Mouse (Mus musculus): ENCODE measurements around the gene Dclk1. TPM values are rescaled to one million over a fixed set of nuclear protein-coding genes. Genes with fewer than 3 reads are reported as not detected.

Dclk1 gene
- polyA plus RNA-seq, 1 experiment from 2014 or later, result 9.5 TPM

GRCm38 (mm10) chr3:55571552-55572296 is 329.6 kb downstream of the Dclk1 start:
- H3K4me3 ChIP-seq (ENCODE audit: control insufficient read depth in 1 of 2, insufficient read depth in 1 of 2, low read depth in 1 of 2, low read length in 2 of 2), result no peak overlapping the region
- no peaks in the 10 kb centered on the region for H3K36me3 ChIP-seq (ENCODE audit: control insufficient read depth, insufficient read depth, low read length)
- H3K4me1 ChIP-seq (ENCODE audit: control insufficient read depth in 2 of 2, insufficient read depth in 2 of 2, low read length in 2 of 2), result no peaks in the 10 kb centered on the region
- no peaks in the 10 kb centered on the region for H3K9me3 ChIP-seq (ENCODE audit: control insufficient read depth, low read length)
- no peak overlapping the region for H3K27ac ChIP-seq (replicated peaks in 1 of 2; ENCODE audit: control insufficient read depth in 1 of 2, insufficient read depth in 1 of 2, low read depth in 2 of 2, low read length in 2 of 2)
- no peak overlapping the region for H3K4me2 ChIP-seq (ENCODE audit: low read length)
- no peak for ATAC-seq (ENCODE audit: insufficient number of reproducible peaks, insufficient read depth, low FRiP score, low read depth)
- no peak overlapping the region for H3K9ac ChIP-seq (ENCODE audit: low read length)
- no peaks in the 10 kb centered on the region for H3K27me3 ChIP-seq (ENCODE audit: control insufficient read depth, insufficient read depth, low read length)
- WGBS, result 76% methylated on average over 11 of the region's 11 CpGs

GRCm38 (mm10) chr3:55572297-55572681 is 330.1 kb downstream of the Dclk1 start:
- ATAC-seq (ENCODE audit: insufficient number of reproducible peaks, insufficient read depth, low FRiP score, low read depth), result no peak
- Histone ChIP-seq H3K4me3 (ENCODE audit: control insufficient read depth in 1 of 2, insufficient read depth in 1 of 2, low read depth in 1 of 2, low read length in 2 of 2) (no peak overlapping the region), H3K36me3 (ENCODE audit: control insufficient read depth, insufficient read depth, low read length) (no peaks in the 10 kb centered on the region), H3K4me1 (ENCODE audit: control insufficient read depth in 2 of 2, insufficient read depth in 2 of 2, low read length in 2 of 2) (no peaks in the 10 kb centered on the region), H3K4me2 (ENCODE audit: low read length) (no peak overlapping the region), H3K9ac (ENCODE audit: low read length) (no peak overlapping the region), H3K9me3 (ENCODE audit: control insufficient read depth, low read length) (no peaks in the 10 kb centered on the region), H3K27ac (replicated peaks in 1 of 2; ENCODE audit: control insufficient read depth in 1 of 2, insufficient read depth in 1 of 2, low read depth in 2 of 2, low read length in 2 of 2) (no peak overlapping the region), H3K27me3 (ENCODE audit: control insufficient read depth, insufficient read depth, low read length) (no peaks in the 10 kb centered on the region)
- 85% methylated on average over 4 of the region's 4 CpGs for WGBS

DNA sequence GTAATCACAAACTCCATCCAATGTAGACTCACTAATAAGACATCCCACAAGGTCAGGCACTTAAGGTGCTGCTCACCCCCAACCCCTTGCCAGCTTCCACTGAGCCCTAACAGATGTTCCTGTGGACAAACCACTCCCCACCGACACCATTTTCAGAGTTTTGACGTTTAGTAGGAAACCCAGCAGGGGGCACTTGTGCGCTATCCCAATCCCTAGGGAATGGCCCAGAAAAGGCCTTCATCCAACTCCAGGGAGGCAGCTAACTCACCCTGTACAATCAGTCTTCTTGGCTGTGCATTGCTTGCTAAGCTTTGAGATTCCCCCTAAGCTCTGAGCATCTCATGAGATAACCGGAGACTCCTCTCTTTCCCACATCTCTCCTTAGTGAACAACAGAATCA is 331.8 kb downstream of the Dclk1 start:
- no peak overlapping the region for H3K9ac ChIP-seq (ENCODE audit: low read length)
- no peaks in the 10 kb centered on the region for H3K27me3 ChIP-seq (ENCODE audit: control insufficient read depth, insufficient read depth, low read length)
- H3K4me3 ChIP-seq (ENCODE audit: control insufficient read depth in 1 of 2, insufficient read depth in 1 of 2, low read depth in 1 of 2, low read length in 2 of 2), result no peak overlapping the region
- WGBS, result 45% methylated on average over 4 of the region's 4 CpGs
- H3K9me3 ChIP-seq (ENCODE audit: control insufficient read depth, low read length), result no peaks in the 10 kb centered on the region
- no peak for ATAC-seq (ENCODE audit: insufficient number of reproducible peaks, insufficient read depth, low FRiP score, low read depth)
- H3K36me3 ChIP-seq (ENCODE audit: control insufficient read depth, insufficient read depth, low read length), result no peaks in the 10 kb centered on the region
- no peak overlapping the region for H3K27ac ChIP-seq (replicated peaks in 1 of 2; ENCODE audit: control insufficient read depth in 1 of 2, insufficient read depth in 1 of 2, low read depth in 2 of 2, low read length in 2 of 2)
- no peak overlapping the region for H3K4me2 ChIP-seq (ENCODE audit: low read length)
- H3K4me1 ChIP-seq (ENCODE audit: control insufficient read depth in 2 of 2, insufficient read depth in 2 of 2, low read length in 2 of 2), result no peaks in the 10 kb centered on the region

DNA sequence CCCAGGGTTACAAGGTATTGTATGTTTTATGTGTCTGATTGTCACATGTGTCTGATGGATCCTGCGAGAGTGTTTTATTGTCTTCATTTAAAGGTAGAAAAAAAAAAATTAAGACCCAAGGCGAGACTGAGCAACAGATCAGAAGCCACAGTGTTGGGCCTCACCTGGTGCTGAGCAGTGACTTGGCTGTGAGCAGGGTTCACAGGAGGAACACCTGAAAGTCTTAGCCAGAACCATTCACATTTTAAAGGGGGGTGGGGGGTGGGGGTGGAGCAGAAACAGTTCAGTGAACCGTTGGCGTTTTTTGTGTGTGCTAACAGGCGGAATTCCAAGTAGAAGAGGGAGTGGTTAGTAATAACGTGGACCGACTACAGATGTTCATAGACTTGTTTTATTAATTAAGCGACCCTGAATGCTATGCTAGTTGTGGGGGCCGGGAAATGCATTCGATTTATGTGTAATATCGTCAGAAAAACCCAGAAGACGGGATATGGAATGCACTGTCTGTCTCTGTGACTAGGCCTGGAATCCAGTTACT is 345.3 kb downstream of the Dclk1 start:
- H3K4me2 ChIP-seq (ENCODE audit: low read length), result no peak overlapping the region
- H3K36me3 ChIP-seq (ENCODE audit: control insufficient read depth, insufficient read depth, low read length), result no peaks in the 10 kb centered on the region
- H3K4me3 ChIP-seq (ENCODE audit: control insufficient read depth in 1 of 2, insufficient read depth in 1 of 2, low read depth in 1 of 2, low read length in 2 of 2), result no peak overlapping the region
- 65% methylated on average over 12 of the region's 12 CpGs for WGBS
- H3K9me3 ChIP-seq (ENCODE audit: control insufficient read depth, low read length), result no peaks in the 10 kb centered on the region
- H3K9ac ChIP-seq (ENCODE audit: low read length), result no peak overlapping the region
- no peaks in the 10 kb centered on the region for H3K27me3 ChIP-seq (ENCODE audit: control insufficient read depth, insufficient read depth, low read length)
- peaks cover 0 to 4% of the 10 kb centered on the region in 2 experiments; a peak in 1 of 4 replicates for H3K4me1 ChIP-seq (ENCODE audit: control insufficient read depth in 2 of 2, insufficient read depth in 2 of 2, low read length in 2 of 2)
- no peak for ATAC-seq (ENCODE audit: insufficient number of reproducible peaks, insufficient read depth, low FRiP score, low read depth)
- H3K27ac ChIP-seq (replicated peaks in 1 of 2; ENCODE audit: control insufficient read depth in 1 of 2, insufficient read depth in 1 of 2, low read depth in 2 of 2, low read length in 2 of 2), result no peak overlapping the region

DNA sequence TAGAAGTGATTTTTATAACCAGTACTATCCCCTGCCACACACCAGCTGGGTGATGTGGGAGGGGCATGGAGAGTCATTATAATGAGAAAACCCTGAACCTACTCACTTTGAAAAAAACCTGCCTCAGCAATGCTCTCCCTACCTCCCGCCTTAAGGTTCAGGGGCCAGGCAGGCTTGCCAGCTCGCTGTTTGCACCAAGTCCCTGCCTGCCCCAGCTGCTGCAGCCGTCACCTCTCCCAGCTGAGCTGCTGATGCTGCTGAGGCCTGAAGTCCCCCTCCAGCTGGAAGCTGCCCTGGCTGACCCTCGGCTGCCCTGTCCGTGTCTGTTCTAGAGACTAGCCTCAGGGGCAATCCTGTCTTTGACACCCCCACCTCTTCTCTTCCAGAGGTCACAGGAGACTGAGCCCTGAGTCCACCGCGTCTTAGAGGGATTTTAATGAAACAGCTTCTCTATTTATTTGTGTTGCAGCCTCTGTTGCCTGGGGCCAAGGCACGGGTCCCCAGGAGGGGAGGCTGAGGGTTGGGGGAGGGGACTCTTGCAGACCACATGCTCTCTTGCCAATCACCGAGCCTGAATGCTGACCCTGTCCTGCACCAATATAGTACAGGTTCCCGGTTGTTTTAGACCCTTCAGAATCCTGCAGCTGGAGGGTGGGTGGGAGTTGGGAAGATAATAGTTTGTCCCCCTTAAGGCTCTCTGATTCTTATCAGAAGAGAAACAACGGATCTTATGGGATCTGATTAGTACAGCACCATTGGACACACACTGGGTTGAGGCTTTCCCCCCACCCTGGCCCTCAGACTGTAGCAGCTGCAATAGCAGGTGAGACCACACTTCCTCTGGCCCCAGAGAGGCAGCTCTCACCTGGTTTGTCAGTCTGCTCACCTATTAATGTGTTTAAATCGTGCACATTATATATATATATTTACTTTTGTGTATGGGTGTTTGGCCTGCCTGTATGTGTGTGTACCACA is 346.1 kb downstream of the Dclk1 start:
- no peak for ATAC-seq (ENCODE audit: insufficient number of reproducible peaks, insufficient read depth, low FRiP score, low read depth)
- H3K27ac ChIP-seq (replicated peaks in 1 of 2; ENCODE audit: control insufficient read depth in 1 of 2, insufficient read depth in 1 of 2, low read depth in 2 of 2, low read length in 2 of 2), result no peak overlapping the region
- no peak overlapping the region for H3K9ac ChIP-seq (ENCODE audit: low read length)
- no peaks in the 10 kb centered on the region for H3K27me3 ChIP-seq (ENCODE audit: control insufficient read depth, insufficient read depth, low read length)
- no peaks in the 10 kb centered on the region for H3K9me3 ChIP-seq (ENCODE audit: control insufficient read depth, low read length)
- H3K4me1 ChIP-seq (ENCODE audit: control insufficient read depth in 2 of 2, insufficient read depth in 2 of 2, low read length in 2 of 2), result peaks cover 0 to 4% of the 10 kb centered on the region in 2 experiments; a peak in 1 of 4 replicates
- H3K36me3 ChIP-seq (ENCODE audit: control insufficient read depth, insufficient read depth, low read length), result no peaks in the 10 kb centered on the region
- no peak overlapping the region for H3K4me3 ChIP-seq (ENCODE audit: control insufficient read depth in 1 of 2, insufficient read depth in 1 of 2, low read depth in 1 of 2, low read length in 2 of 2)
- H3K4me2 ChIP-seq (ENCODE audit: low read length), result no peak overlapping the region
- WGBS, result 23% methylated on average over 12 of the region's 12 CpGs

Other genes starting within 250 kb of the Dclk1 start
- 1.5 and 2.4 TPM in 2 replicates for gene Ccna1, start 186.9 kb upstream of the Dclk1 start, polyA plus RNA-seq (2014; fragmentation: Nextera tagmentation; extraction: Ambion mirVana)
- gene Spg20, start 130.3 kb upstream of the Dclk1 start, polyA plus RNA-seq (2014; fragmentation: Nextera tagmentation; extraction: Ambion mirVana), result 35.1 and 35.8 TPM in 2 replicates
- 0.07 TPM in 1 of 2 replicates, not detected in the other for gene Ccdc169, start 105.0 kb upstream of the Dclk1 start, polyA plus RNA-seq (2014; fragmentation: Nextera tagmentation; extraction: Ambion mirVana)
- not detected in 2 replicates for gene Sohlh2, start 60.3 kb upstream of the Dclk1 start, polyA plus RNA-seq (2014; fragmentation: Nextera tagmentation; extraction: Ambion mirVana)
- not detected in 2 replicates for gene Gm21954, start 229.8 kb downstream of the Dclk1 start, polyA plus RNA-seq (2014; fragmentation: Nextera tagmentation; extraction: Ambion mirVana)